Mouse (Mus musculus) thymus, adult 2 months (tissue): ENCODE data around the gene Gm49711. TPM values are rescaled to one million over a fixed set of nuclear protein-coding genes. Genes with fewer than 3 reads are reported as not detected.
"Not testable (repeated sequence)": the region's sequence is repeated elsewhere in the genome, so short reads cannot be mapped to it uniquely, and the experiment has no call there.

Experiments used
- DNase-seq: peaks from one replicate; pipeline ENCODE4 v3.0.0; 2021
- H3K27ac ChIP-seq: fragments of 200-500 bp; 2 replicates; pipeline ENCODE4 v1.5.1; 2012; ENCODE audit warnings: low read length, control low read depth; ENCODE audit not compliant: control insufficient read depth, insufficient read depth
- H3K27me3 ChIP-seq: fragments of 200-500 bp; 2 replicates; pipeline ENCODE4 v1.6.1; 2012; ENCODE audit warnings: mild to moderate bottlenecking, low read length, moderate library complexity, mixed read lengths; ENCODE audit not compliant: control insufficient read depth, insufficient read depth
- H3K36me3 ChIP-seq: fragments of 200-500 bp; 2 replicates; pipeline ENCODE4 v1.6.1; 2012; ENCODE audit warnings: mild to moderate bottlenecking, low read length, moderate library complexity; ENCODE audit not compliant: control insufficient read depth, insufficient read depth
- H3K4me1 ChIP-seq: fragments of 200-500 bp; replicated peaks from 2 replicates; pipeline ENCODE4 v1.6.1; 2012; ENCODE audit warnings: low read length; ENCODE audit not compliant: control insufficient read depth, insufficient read depth
- H3K4me3 ChIP-seq: fragments of 200-500 bp; 2 replicates; pipeline ENCODE4 v1.5.1; 2012; ENCODE audit warnings: mild to moderate bottlenecking, low read length, control low read depth, moderate library complexity; ENCODE audit not compliant: control insufficient read depth, insufficient read depth
- CTCF ChIP-seq: fragments of 200-500 bp; IDR thresholded peaks from 2 replicates; pipeline ENCODE4 v1.5.1; 2012; ENCODE audit warnings: mild to moderate bottlenecking, control low read depth, low read length, moderate library complexity, borderline replicate concordance; ENCODE audit not compliant: control insufficient read depth, poor library complexity, insufficient read depth; ENCODE audit errors: extremely low read depth
- POLR2A ChIP-seq: fragments of 200-500 bp; IDR thresholded peaks from 2 replicates; pipeline ENCODE4 v1.6.1; 2012; ENCODE audit warnings: mild to moderate bottlenecking, low read length, control low read depth, moderate library complexity; ENCODE audit not compliant: control insufficient read depth, poor library complexity, insufficient read depth; ENCODE audit errors: extremely low read depth
- WGBS: fragments of 180-500 bp; shearing (Covaris S2); methylation state at CpG from one replicate; pipeline ENCODE4 v1.1.7; 2018; 5-methylcytosine and 5-hydroxymethylcytosine counted together
- polyA plus RNA-seq: library from polyadenylated mRNA; depleted of rRNA; stranded (reverse); fragments of >200 nt; gene quantifications from 2 replicates; pipeline ENCODE4 v1.2.3, GENCODE M21; 2012

Gene Gm49711
- polyA plus RNA-seq, 1 experiment = not detected

DNA sequence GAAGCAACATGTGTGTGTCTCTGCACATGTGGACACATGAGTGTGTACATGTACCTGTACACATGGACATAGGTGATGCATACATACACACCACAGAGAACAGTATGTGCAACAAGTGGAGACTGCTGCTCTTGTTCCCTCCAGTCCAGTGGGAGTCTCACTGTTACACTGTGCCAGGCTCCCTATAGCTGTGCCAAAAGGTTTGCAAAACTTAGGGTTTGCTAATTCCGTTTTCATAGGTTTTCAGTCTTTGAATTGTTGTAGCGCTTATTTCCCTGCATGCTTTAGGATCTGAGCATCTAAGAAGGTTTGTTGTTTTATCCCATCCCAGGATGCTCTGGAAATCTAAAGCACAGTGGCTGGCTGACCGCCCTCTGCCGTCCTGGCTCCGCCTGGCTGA, 33.8 kb downstream of the Gm49711 start:
- DNase-seq = no peak
- no peak for TF ChIP-seq POLR2A
- TF ChIP-seq CTCF = no peak
- 98% methylated on average over 5 of the region's 5 CpGs for WGBS

DNA sequence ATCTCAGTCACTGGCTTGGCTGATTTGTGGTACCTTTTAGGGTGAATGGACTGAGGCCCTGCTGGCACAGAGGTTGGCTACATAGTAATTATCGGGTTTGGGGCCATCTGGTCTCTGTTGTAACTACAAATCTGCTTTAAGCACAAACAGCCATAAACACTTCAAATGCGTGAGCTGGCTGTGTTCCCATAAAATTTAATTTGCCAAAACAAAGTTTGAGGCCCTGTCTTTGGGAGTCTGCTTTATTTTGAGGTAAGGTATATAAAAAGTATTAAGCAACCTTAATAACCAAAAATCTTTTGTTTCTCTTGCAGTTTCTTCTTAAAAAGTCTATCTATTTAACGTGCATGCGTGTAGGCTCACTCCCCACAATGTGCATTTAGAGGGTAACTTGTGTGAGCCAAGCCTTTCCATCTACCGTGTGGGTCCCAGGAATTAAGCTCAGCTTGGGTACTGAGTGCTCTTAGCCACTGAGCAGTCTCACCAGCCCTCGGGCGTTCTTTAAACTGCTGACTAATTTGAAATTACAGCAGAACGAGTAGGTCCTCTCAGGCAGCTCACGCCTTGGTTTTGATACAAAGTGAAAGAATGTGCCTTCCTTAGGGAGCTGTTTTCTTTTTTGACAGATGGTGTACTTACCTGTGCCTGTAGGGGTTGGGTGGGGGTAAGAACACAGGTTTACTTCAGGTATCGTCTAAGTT, 40.4 kb downstream of the Gm49711 start:
- TF ChIP-seq CTCF (no peak), POLR2A (no peak)
- no peaks in the 10 kb centered on the region for H3K4me1 ChIP-seq
- H3K27me3 ChIP-seq = no peaks in the 10 kb centered on the region
- no peak overlapping the region for H3K4me3 ChIP-seq
- no peak for DNase-seq
- WGBS = 94% methylated on average over 10 of the region's 10 CpGs
- H3K36me3 ChIP-seq = no peaks in the 10 kb centered on the region
- no peak overlapping the region for H3K27ac ChIP-seq

More for the DNA sequence above, 33.8 kb downstream of the Gm49711 start:
- Histone ChIP-seq H3K27ac (no peak overlapping the region), H3K27me3 (no peaks in the 10 kb centered on the region), H3K4me1 (peaks cover 2% of the 10 kb centered on the region; the same call in 1 of the 2 replicates), H3K4me3 (no peak overlapping the region), H3K36me3 (no peaks in the 10 kb centered on the region)

DNA sequence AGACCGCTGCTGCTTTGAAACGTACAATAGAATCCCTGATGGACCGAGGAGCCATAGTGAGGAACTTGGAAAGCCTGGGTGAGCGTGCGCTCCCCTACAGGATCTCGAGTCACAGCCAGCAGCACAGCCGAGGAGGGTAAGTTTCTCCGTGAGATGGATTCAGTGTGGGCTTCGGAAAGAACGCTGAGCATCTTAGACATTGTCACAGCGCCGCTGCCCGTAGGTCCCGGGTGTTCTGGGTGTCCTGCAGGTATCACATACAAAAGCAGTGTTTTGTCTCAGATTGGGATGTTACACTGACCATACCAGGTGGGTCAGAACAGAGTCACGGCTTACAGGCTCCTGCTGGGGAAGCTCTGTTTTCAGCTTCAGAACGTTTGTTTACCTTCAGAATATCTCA, 41.5 kb downstream of the Gm49711 start:
- H3K27ac ChIP-seq = no peak overlapping the region
- no peaks in the 10 kb centered on the region for H3K4me1 ChIP-seq
- no peak overlapping the region for H3K4me3 ChIP-seq
- WGBS = 96% methylated on average over 16 of the region's 16 CpGs
- no peaks in the 10 kb centered on the region for H3K27me3 ChIP-seq
- no peak for TF ChIP-seq CTCF
- TF ChIP-seq POLR2A = no peak
- no peak for DNase-seq
- no peaks in the 10 kb centered on the region for H3K36me3 ChIP-seq

DNA sequence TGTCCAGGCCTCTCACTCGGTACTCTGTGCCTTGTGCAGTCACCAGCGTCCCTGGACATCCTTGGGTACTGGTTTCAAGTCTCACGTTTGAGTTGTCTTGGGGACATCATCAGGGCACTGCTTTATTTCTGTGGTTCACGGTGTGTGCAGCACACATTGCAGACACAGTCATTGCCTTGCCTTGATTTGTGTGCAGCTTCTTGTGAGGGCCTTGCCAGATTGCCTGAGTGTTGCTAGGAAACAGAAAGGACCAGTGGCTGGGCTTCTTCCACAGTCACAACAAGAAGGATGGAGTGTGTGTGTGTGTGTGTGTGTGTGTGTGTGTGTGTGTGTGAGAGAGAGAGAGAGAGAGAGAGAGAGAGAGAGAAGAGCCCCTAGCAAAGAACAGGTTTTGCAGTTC, 42.0 kb downstream of the Gm49711 start:
- Histone ChIP-seq H3K27me3 (no peaks in the 10 kb centered on the region), H3K4me1 (no peaks in the 10 kb centered on the region), H3K4me3 (no peak overlapping the region), H3K36me3 (no peaks in the 10 kb centered on the region), H3K27ac (no peak overlapping the region)
- 96% methylated on average over 4 of the region's 4 CpGs for WGBS
- TF ChIP-seq POLR2A (no peak), CTCF (no peak)
- DNase-seq = no peak

DNA sequence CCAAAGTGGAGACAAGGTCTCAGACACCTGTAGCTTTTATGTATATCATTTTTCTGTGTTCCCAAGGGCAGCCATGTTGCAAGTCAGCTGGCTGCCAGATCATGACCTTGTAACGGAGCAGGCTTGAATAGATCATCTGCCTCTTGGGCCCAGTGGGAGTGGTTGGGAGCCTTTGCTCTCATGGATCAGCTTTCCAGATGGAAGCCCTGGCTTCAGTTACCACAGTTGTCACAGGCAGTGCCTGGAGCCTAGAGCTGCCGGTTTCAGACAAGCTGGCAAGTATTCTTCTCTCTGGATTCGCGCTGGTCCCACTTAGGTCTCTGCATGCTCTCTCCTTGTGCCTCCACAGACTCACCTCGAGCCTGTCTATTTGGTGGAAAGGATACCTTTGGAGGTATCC, 44.0 kb downstream of the Gm49711 start:
- WGBS = 93% methylated on average over 5 of the region's 5 CpGs
- Histone ChIP-seq H3K27ac (no peak overlapping the region), H3K36me3 (no peaks in the 10 kb centered on the region), H3K27me3 (no peaks in the 10 kb centered on the region), H3K4me1 (no peaks in the 10 kb centered on the region), H3K4me3 (no peak overlapping the region)
- no peak for DNase-seq
- TF ChIP-seq CTCF = no peak
- no peak for TF ChIP-seq POLR2A

DNA sequence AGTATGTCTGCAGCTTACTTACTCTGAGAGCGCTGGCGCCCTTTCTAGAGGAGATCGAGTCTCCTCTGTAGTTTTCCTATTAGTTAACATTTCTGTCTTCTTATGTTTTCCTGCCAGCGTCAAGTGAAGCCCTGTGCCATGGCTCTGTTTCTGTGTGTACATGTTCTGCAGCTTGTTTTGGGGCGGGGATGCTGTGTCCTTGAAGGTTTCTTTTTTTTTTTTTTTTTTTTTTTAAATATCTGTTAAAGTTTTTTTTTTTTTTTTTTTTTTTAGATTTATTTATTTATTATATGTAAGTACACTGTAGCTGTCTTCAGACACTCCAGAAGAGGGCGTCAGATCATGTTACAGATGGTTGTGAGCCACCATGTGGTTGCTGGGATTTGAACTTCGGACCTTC, 44.8 kb downstream of the Gm49711 start:
- not testable (repeated sequence) for H3K36me3 ChIP-seq, DNase-seq, H3K27me3 ChIP-seq, H3K4me1 ChIP-seq, H3K4me3 ChIP-seq, H3K27ac ChIP-seq
- WGBS = 98% methylated on average over 6 of the region's 7 CpGs

DNA sequence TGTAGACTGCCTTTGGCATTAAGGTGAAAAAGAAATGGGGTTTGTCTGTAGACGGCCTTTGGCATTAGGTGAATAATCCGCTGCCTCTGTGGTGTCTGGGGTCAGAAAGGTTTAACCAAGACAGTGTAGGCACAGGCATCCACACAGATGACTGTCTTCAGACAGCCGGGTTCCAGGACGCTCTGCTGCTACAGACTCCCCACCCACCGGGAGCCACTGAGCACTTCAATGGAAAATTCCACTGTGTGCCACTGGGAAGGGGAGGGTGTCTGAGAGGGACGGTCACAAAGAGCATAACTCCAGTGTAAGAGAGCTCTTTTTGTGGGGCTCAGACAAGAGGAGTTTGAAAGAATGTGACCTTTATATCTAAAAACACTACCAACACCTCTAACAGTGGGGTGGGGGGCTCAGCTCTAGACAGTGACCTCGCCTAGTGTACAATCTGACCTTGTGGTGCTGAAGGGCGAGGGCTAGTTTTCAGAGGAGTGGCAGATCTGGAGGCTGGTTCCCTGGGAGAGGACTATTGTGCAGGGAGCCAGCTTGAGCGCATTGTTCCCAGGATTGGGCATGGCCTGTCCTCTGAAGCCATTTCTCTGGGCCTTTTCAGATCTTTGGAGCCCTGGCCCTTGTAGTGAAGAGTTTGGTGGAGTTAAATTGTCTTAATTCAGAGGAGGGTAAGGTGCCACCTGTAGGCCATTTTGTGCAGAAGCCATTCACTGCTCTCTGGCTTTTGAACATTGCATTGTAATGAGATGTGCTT, 45.6 kb downstream of the Gm49711 start:
- Histone ChIP-seq H3K27me3 (no peaks in the 10 kb centered on the region), H3K4me3 (no peak overlapping the region), H3K36me3 (no peaks in the 10 kb centered on the region), H3K27ac (no peak overlapping the region), H3K4me1 (no peaks in the 10 kb centered on the region)
- no peak for DNase-seq
- WGBS = 93% methylated on average over 9 of the region's 9 CpGs
- TF ChIP-seq POLR2A (no peak), CTCF (no peak)
